Mouse (Mus musculus) gastrocnemius, postnatal 14 days (tissue): ENCODE results near the gene Ralb. TPM values are rescaled to one million over a fixed set of nuclear protein-coding genes. Genes with fewer than 3 reads are reported as not detected.
A peak's percentile ranks its signal among the peaks of the same experiment; 100 is the strongest.

Experiments used
- DNase-seq: peaks from one replicate; pipeline ENCODE4 v3.0.0; 2021; ENCODE audit warnings: mixed read lengths
- intact Hi-C: fragments of 180-260 bp; cut with DNase I; formaldehyde crosslinking; loops from one replicate; pipeline ENCODE4 v1.15.1; 2025; ENCODE audit warnings: low total_unique reads
- total RNA-seq, 2 experiments: library from RNA; stranded (reverse); gene quantifications; 2 replicates each; pipeline ENCODE4 v1.2.3; 2021

Ralb gene
- total RNA-seq, 2 experiments from 2014 or later = 17.2 to 18.9 TPM

DNA sequence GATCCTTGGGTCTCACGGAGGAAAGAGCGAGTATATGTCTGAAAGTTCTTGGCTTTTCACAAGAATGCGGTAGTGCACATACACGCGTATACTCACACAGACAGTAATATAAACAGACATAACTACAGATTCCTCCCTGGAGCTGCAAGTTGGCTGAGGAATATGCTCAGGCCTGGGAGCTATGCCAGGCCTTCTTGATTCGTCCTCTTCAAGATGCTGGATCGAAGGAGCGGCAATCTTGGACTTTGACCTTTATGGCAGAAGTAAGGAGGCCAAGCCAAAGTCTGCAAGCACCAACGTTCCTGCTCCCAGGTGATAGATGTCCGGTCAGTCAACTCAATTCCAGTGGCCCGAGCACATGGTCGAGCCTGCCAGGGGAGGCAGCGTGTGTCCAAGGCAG, 26.3 kb upstream of the Ralb start:
- no peak for DNase-seq
- intact Hi-C loops = no loop called here

DNA sequence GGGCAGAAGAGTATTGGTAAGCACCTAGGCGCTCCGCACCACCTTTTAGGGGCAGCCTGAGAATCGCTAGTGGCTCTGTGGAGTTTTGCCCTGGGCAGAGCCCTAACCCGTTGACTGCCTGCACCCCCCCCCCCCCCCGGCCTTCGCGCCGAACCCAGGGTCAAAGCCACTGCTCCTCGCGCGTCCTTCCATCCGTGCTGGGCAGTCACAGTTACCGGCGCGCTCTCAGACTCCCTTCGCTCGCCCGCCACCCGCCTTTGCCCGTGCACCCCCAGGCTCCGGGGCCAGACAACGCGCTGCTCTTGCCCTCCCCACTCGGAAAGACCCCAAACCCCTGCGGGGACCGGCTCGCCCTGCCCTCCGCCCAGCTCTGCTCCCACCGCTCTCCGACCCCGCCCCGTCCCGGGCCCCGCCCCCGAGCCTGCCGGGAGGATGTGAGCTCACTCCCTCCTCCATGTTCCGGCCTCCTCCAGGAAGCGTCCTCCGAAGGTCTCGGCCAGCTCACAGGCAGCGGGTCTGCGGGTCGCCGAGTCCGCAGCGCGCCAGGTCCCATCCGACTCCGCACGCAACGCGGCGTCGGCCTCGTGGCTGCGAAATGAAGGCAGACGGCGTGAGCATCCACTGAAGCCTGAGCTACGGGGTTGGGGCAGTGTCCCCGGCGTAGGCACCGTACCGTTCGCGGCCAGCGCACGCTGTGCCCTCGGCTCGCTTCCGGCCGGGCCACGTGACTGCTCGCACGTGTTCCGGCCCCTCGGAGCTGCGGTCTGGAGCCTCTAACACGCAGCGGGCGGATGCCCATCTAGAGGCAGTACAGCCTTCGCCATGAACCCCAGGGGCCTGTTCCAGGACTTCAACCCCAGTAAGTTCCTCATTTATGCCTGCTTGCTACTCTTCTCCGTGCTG, 21.3 kb upstream of the Ralb start, which contains the start of gene Tmem185b:
Gene Tmem185b (plus strand): TSS at position 472 of the 903 bp plus-strand sequence.
- DNase-seq = peak; percentile 95
- intact Hi-C loops = no loop called here

DNA sequence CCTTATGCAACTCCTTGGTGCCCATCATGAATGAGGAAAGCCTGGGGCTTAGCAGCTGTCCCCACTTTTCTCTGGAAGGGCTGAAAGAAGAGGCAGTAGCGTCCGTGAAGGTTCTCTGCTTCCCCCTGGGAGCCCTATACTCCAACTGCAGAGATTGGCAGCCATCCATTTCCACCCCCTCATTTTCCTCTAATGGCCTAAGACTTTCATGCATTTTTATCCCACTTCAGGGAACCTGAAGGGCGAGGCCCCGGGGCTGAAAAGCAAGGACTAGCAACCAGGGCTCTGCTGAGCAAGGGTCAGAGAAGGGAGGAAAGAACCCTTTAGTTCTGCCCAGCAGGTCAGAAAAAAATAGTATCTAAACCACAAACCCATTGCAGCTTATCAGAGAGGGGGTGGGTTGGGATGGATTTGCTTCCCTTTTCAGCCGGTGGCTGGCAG, 20.4 kb upstream of the Ralb start:
- intact Hi-C loops = no loop called here

GRCm38 (mm10) chr1:119523826-119524225, 19.2 kb upstream of the Ralb start:
- intact Hi-C loops = no loop called here
- no peak for DNase-seq

More for the DNA sequence above, 20.4 kb upstream of the Ralb start:
- DNase-seq = peak; percentile 58

DNA sequence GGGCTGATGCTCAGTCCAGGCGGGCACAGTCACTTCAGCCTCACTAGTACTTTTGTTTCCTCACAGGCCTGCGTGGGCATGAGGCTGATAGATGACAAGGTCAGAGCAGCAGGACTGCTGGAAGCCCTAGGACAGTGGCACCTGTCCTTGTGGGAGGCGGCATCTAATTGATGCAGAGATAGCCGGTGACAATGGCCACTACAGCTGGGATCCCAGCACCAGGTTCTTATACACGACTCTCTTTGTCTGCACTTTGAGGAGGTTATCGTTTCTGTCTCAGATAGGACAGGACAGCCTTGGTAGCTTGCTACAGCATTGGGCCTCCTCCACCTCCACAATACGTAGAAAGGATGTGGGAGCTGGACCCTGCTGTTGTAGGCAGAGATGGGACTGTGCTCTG, 18.8 kb upstream of the Ralb start:
- DNase-seq = no peak
- intact Hi-C loops = no loop called here

- intact Hi-C loops = no loop called here
- no peak for DNase-seq
These were observed 18.1 kb upstream of the Ralb start for GRCm38 (mm10) chr1:119522726-119523125.

DNA sequence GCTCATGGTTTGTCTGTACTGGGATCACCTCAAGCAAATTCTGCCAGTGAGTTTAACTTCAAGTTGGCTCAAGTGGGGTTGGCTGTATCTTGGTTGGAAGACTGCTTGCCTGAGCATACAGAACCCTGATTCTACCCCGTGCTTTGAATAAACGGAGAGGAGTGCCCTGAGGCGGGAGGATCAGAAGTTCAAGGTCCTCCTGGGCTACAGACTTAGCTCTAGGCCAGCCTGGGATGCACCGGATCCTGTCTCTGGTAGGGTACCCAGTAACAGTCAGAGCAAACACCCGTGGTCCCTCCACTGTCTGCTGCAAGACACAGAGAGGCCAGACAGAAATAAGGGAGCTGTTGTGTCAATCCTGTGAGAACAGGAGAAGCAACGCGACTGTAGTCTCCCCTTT, 17.1 kb upstream of the Ralb start:
- intact Hi-C loops = no loop called here
- no peak for DNase-seq

GRCm38 (mm10) chr1:119521029-119521428, 16.4 kb upstream of the Ralb start:
- no peak for DNase-seq
- intact Hi-C loops = no loop called here

GRCm38 (mm10) chr1:119519286-119519685, 14.7 kb upstream of the Ralb start:
- intact Hi-C loops = no loop called here

DNA sequence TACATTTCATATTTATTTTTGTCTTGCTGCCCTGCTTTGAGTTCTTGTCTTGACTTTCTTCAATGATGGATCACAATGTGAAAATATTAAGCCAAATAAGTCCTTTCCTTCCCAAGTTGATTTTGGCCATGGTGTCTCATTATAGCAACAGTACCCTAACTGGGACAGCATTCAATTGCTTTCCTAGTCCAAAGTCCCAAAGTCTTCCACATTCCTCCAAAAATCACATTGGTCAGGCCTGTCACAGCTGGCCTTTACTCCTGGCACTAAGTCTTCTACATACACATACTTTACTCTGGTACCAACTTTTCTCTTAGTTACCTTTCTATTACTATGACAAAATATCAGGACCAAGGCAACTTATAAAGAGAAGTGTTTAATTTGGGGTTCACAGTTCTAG, 14.2 kb upstream of the Ralb start:
- DNase-seq = no peak
- intact Hi-C loops = no loop called here

More at GRCm38 (mm10) chr1:119519286-119519685, 14.7 kb upstream of the Ralb start:
- no peak for DNase-seq

GRCm38 (mm10) chr1:119518060-119518459, 13.5 kb upstream of the Ralb start:
- intact Hi-C loops = no loop called here
- no peak for DNase-seq

DNA sequence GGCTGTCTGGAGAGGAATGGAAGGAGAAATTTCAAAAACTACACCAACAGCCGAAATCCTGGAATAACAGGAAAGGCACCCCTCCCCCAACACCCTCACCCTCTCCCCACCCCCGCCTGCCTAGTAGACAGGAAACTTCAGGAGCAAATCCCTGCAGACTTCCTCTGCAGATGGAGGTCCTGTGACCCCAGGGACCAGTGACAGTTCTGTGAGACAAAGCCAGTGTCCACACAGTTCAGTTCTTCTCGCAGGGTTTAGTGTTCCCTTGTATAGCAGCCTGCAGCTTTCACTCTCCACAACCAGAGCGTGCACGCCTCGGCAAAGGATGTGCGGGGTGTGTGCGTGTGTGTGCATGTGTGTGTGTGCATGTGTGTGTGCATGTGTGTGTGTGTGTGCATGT, 6.3 kb upstream of the Ralb start:
- intact Hi-C loops = no loop called here
- DNase-seq = no peak

GRCm38 (mm10) chr1:119510409-119510808, 5.8 kb upstream of the Ralb start:
- no peak for DNase-seq
- intact Hi-C loops = no loop called here

DNA sequence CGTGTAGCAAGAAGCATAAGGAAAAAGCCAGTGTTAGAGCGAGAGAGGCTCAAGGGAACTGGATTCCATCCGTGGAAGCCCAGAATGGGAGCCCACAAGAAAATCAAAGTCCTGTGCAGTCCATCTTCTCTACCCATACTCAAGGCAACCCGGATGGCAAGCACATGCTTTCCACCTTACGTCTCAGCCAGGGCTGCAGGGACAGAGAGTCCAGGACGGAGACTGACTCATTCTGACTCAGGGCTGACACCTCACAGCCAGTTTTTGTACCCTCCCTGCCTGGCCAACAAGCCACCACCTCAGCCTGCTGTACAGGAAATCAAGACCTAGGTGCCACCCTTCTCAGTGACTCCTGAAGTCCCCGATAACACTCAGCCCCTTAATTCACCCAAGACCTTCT, 4.9 kb upstream of the Ralb start:
- DNase-seq = no peak
- intact Hi-C loops = no loop called here

- DNase-seq = no peak
- intact Hi-C loops = no loop called here
These were observed 4.0 kb upstream of the Ralb start for GRCm38 (mm10) chr1:119508548-119508947.

DNA sequence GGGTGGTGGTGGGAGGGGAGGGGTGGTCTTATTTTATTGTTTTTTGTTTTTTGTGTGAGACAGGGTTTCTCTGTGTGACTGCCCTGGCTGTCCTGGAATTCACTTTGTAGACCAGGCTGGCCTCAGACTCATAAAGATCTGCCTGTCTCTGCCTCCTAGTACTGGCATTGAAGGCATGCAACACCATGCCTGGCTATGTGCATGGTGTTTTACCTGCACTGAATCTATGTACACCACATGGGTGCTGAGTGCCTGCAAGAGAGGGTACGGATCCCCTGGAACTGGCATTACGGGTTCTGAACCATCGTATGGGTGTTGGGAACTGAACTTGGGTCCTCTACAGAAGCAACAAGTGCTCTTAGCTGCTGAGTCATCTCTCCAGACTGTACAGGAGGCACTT, 1.4 kb upstream of the Ralb start:
- intact Hi-C loops = no loop called here
- no peak for DNase-seq

DNA sequence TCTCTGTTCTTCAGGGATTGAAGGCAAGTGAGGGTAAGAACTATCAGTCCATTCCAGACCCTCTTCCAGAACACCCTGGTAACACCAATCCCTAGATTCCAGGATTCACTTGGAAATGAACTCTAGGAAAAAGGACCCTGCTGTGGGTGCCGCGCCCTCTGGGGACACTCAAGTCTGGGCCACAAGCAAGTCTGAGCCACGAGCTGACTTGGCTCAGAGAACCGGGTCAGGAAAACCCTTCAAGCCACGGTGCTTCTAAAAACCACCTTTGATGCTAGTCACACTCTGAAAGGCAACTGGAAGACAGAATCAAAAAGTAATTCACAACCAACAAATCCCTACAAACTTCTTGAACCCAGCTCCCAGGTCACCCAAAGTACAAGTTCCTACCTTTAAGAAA, 786 bp downstream of the Ralb start:
- intact Hi-C loops = no loop called here

DNA sequence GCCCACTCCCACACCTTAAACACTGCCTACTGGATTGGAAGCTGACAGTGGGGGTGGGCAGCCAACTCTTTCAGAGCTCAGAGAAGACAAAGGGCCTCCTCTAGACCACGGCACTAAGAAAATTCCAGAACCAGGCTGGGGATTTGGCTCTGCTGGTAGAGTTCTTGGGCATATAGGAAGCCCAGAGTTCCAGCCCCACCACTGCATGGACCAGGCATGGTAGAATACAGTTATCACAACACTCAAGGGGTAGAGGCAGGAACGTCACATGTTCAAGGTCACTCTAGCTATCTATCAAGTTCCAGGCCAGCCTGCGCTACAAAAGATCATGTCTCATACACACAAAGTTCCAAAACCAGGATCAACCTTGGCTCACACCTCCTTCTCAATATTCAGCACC, 1.4 kb downstream of the Ralb start:
- no peak for DNase-seq
- intact Hi-C loops = no loop called here

More for the DNA sequence above, 786 bp downstream of the Ralb start:
- no peak for DNase-seq

GRCm38 (mm10) chr1:119502729-119503128, 1.9 kb downstream of the Ralb start:
- intact Hi-C loops = no loop called here
- DNase-seq = no peak

GRCm38 (mm10) chr1:119501881-119502280, 2.7 kb downstream of the Ralb start:
- intact Hi-C loops = no loop called here
- DNase-seq = no peak

DNA sequence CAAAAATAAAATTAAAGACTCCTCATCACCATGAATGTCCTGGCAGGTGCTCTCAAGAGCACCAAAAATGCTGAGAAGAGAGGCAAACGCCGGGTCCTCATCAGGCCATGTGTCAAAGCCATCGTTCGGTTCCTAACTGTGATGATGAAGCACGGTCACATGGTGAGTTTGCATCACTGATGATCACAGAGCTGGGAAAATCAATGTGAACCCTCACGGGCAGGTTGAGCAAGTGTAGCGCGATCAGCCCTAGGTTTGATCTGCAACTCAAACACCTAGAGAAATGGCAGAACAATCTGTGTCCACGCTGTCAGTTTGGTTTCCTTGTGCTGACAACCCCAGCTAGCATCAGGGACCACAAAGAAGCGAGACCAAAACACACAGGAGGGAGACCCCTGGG, 5.1 kb downstream of the Ralb start:
- intact Hi-C loops = no loop called here
- DNase-seq = no peak
